In genomic region chr5:73864138-73864761, GRCm38 (mm10) we compare ENCODE assay signal across 8 mouse cellular contexts.
A peak's percentile ranks its signal among the peaks of the same experiment; 100 is the strongest.
DNase-seq lines count a peak whose midpoint lies in the region; ATAC-seq and TF ChIP-seq lines count a peak whose summit lies in the region.

No protein-coding gene starts in this region.

- 72% methylated on average over 9 of the region's 9 CpGs for WGBS in heart, adult 2 months
- WGBS in heart, embryonic 12.5 days = 73% methylated on average over 9 of the region's 9 CpGs

- H3K36me3 ChIP-seq in heart, adult 2 months (ENCODE audit: control insufficient read depth, insufficient read depth, low read length) = no peaks in the 10 kb centered on the region
- no peaks in the 10 kb centered on the region for H3K36me3 ChIP-seq in heart, embryonic 12.5 days

- no peak for TF ChIP-seq POLR2A in heart, adult 2 months (IDR thresholded peaks at IDR 0.05; ENCODE audit: insufficient read depth, low read depth, low read length)

- no peaks in the 10 kb centered on the region for H3K4me1 ChIP-seq in heart, adult 2 months (ENCODE audit: control insufficient read depth, insufficient read depth, low read length)
- no peaks in the 10 kb centered on the region for H3K4me1 ChIP-seq in heart, embryonic 12.5 days (replicated peaks)

- intact Hi-C loops in heart, adult 2 months (cut with DNase I) = loop anchor here (5.0 kb wide), 1 partner anchor 58 kb away; no protein-coding TSS in a partner anchor

- 0 out of 2 replicates have a peak, but pooled peaks have one; percentile 18 for TF ChIP-seq EP300 in heart, adult 2 months (IDR thresholded peaks at IDR 0.05; ENCODE audit: insufficient read depth, low read depth, low read length)

- no peak overlapping the region for H3K9ac ChIP-seq in heart, adult 2 months (ENCODE audit: low read depth, low read length)
- H3K9ac ChIP-seq in heart, embryonic 12.5 days = no peak overlapping the region

- H3K4me2 ChIP-seq in heart, embryonic 12.5 days = no peak overlapping the region

- peak; percentile 72 for TF ChIP-seq CTCF in heart, adult 2 months (IDR thresholded peaks at IDR 0.05)

- H3K27ac ChIP-seq in heart, adult 2 months = no peak overlapping the region
- no peak overlapping the region for H3K27ac ChIP-seq in heart, embryonic 12.5 days (ENCODE audit: poor library complexity, severe bottlenecking)

- H3K4me3 ChIP-seq in heart, adult 2 months = no peak overlapping the region
- H3K4me3 ChIP-seq in heart, embryonic 12.5 days = no peak overlapping the region

- no peak for ATAC-seq in heart, embryonic 12.5 days (ENCODE audit: insufficient number of reproducible peaks, low FRiP score)

- H3K27me3 ChIP-seq in heart, adult 2 months (ENCODE audit: control insufficient read depth, insufficient read depth, low read length) = no peaks in the 10 kb centered on the region
- H3K27me3 ChIP-seq in heart, embryonic 12.5 days (replicated peaks) = no peaks in the 10 kb centered on the region

- 0 out of 2 replicates have a peak, but pooled peaks cover 3% of the 10 kb centered on the region for H3K9me3 ChIP-seq in heart, embryonic 12.5 days (replicated peaks)

- peak; percentile 36 to 58 for DNase-seq in heart, adult 2 months
- DNase-seq in 3134 (ENCODE audit: extremely low read depth, insufficient read length, low spot score) = peak; percentile 26
- DNase-seq in adipocyte (ENCODE audit: low spot score) = peak; percentile 92
- peak; percentile 83 for DNase-seq in embryo, embryonic 10 days (ENCODE audit: low spot score)
- DNase-seq in induced T-regulatory cell, adult 2 months (ENCODE audit: low read depth) = peak; percentile 49
- DNase-seq in lung, postnatal 25 days (ENCODE audit: low spot score) = peak; percentile 57
- peak; percentile 37 for DNase-seq in thymus, postnatal 25 days

- no peaks in the 10 kb centered on the region for H3K79me2 ChIP-seq in heart, adult 2 months (replicated peaks; ENCODE audit: control insufficient read depth, insufficient read depth, low read length)

Comparison
In these comparisons a context has a peak if more than half of its experiments do, and no peak if none do; other contexts are left out.
1. DNase-seq: peak in every context shown above with its lines; median percentile 92 in adipocyte; 83 in embryo, embryonic 10 days; 57 in lung, postnatal 25 days; 49 in induced T-regulatory cell, adult 2 months; 47 in heart, adult 2 months; 37 in thymus, postnatal 25 days; 26 in 3134.